Mouse (Mus musculus): ENCODE results near the gene Pip5kl1.

The Pip5kl1 gene

DNA sequence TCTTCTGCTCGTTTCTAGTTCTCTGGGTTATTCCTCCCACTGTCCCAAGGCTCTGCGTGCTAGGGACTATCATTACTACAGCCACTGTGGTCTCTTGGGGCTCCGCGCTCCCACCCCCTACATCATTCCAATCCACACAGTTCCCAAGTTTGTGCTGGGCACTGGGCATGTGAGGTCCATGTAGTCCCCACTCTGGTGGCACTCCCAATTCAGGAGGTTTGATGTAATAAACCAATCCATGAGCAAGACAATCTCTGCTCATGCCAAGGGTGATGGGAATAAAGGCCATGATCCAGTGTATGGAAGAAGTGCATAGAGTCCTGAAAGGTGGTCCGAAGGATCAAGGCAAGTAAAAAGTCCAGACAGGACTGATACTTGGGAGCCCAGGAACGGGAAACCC is at the start of gene Pip5kl1:
Gene Pip5kl1, plus strand, starts transcription at position 301 of the 400 bp plus-strand sequence.
- no peak for DNase-seq (ENCODE audit: inconsistent ontology term)

DNA sequence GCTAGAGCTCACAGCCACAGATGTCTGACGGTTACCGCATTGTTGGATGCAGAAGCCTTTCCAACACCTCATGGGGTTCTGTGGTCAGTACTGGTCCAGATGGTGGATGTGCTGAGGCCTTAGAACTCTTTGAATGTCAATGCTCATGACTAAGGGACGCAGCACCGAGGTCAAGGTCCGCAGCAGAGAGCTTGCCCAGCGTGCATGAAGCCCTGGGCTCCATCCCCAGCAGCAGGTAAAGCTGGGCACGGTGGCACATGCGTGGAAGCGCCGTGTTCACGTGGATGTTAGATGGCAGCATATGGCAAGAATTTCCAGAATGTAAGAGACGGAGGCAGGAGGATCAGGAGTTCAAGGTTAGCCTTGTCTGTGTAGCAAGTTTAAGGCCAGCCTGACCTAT is 48.8 kb upstream of the Pip5kl1 start:
- no peak for DNase-seq (ENCODE audit: inconsistent ontology term)

DNA sequence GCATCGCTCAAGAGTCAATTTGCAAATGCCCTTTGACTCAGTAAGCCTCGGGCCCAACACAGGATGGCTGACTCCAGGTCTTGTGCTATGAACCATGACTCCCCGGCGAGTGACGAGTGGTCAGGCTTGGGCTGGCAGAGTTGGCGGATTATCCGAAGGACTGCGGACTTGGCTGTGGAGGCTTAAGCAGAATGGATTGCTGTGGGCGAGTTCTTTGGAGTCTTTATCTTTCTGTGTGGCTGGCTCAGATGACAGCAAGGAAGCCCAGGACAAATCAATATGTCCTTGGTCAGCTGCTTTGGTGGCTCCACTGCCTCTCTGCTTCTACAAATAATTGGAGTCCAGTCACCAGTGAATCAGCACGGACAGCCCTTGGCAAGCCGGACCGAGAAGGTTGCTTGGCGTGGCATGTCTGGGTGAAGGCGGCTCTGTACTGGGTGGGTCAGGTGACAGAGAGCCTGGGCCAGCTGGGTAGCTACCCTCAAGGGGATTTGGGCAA is 47.1 kb upstream of the Pip5kl1 start:
- DNase-seq (ENCODE audit: inconsistent ontology term) = peak; percentile 69

DNA sequence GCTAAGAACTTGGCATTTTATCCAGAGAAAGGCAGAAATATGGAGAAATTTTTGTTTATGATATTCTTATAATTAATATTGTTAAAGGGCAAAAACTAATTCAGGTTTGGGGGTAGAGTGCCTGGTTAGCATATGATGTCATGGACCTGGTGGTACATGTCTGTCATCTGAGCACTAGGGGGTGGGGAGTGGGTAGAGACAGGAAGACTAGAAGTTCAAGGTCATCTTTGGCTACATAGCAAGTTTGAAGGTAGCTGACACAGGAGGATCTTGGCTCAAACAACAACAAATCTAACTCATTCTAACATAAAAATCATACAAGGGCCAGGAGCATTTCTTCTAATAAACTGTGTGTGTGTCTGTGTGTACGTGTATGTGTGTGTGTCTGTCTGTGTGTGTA is 46.3 kb upstream of the Pip5kl1 start:
- no peak for DNase-seq (ENCODE audit: inconsistent ontology term)

DNA sequence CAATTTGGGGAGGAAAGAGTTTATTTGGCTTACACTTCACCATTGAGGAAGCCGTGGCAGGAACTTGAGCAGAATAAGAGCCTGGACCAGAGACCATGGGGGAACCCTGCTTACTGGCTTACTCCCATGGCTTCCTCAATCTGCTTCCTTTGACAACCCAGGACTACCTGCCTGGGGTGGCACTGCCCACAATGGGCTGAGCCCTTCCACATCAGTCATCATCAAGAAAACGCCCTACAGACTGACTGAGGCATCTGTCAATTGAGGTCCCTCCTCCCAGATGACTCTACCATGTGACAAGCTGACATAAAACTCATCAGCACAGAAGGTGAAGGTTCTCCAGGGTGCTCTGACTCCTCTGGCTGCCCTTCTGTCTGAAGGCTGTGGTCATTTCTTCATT is 44.1 kb upstream of the Pip5kl1 start:
- no peak for DNase-seq (ENCODE audit: inconsistent ontology term)

DNA sequence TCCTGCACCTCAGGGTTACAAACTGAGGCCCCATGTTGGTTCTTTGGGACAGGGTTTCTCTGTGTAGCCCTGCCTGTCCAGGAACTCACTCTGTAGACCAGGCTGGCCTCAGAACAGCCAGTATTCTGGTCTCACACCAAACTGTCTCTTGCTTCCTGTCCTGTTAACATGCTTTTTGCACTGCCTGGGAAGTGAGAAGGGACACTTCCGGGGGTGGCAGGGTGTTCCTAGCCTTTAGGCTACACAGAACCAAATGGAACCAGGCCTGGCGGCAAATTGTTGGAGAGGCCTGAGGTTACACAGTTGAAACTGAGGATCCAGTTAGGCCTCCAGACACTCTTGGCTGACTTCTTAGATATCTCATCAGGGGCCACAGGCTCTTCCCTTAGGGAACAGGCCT is 41.4 kb upstream of the Pip5kl1 start:
- no peak for DNase-seq (ENCODE audit: inconsistent ontology term)

DNA sequence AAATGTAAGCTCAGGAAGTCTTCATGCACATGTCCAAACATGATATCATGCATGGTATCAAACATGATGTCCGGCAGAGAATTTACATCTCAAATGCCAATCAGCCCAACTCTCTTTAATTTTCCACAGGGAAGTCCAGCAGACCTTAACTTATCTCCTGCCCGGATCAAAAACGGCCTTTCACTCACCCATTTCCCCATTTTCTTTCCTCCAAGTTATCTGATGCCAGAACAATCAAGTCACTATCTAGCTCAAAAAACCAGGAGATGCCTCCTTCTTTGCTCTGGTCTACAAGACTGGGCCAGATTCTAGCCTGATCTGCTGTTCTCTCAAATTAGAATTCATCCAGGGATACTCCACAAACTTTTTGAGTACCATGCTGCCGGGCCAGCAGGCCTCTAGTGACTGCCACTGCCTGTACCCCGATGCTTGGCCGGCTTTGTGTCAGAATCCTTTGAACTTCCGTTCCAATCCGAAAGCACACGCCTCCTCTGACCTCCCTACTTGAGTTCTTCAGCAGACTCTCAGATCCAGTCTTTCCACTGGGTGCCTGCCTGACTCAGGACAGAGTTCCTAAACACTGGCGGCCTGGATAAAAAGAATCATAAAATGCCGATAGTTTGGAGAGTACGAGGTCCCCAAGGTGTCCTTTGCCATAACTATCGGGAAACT is 40.4 kb upstream of the Pip5kl1 start:
- DNase-seq (ENCODE audit: inconsistent ontology term) = peak; percentile 79

DNA sequence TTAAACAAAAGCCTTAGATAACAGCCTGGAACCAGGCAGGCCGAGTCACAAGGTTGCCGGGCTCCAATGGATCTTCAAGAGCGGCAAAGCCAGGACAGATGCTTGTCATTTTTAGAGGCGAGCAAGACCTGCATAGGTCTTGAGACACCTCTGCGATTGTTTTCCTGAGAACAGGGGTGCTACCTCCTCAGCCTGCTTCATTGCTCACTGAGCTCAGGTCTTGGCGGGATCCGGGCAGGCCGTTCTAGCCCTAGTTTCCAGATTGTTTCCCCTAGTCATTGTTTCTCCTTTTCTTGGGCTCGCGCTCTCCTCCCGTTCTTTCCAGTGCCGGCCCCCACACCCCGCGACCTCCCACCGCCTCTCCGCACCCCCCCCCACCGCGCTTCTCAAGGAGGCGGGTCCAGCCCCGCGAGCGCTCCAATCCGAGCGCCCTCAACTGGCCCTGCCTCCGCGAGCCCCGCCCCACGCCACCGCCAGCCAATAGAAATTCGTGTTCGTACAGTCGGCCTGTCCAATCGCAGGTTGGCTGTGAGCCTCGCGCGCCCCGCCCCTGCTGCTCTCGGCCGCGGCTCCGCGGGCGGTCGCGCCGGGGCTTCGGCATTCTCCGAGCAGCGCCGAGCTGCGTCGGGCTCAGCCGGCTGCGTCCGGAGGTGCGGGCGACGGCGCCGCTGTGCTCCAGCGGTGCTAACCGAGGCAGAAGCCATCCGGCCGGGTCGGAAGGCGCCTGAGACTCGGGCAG is 39.7 kb upstream of the Pip5kl1 start, which contains the start of gene Fam102a:
Gene Fam102a, plus strand, starts transcription at position 600 of the 739 bp plus-strand sequence.
- DNase-seq (ENCODE audit: inconsistent ontology term) = peak; percentile 99

DNA sequence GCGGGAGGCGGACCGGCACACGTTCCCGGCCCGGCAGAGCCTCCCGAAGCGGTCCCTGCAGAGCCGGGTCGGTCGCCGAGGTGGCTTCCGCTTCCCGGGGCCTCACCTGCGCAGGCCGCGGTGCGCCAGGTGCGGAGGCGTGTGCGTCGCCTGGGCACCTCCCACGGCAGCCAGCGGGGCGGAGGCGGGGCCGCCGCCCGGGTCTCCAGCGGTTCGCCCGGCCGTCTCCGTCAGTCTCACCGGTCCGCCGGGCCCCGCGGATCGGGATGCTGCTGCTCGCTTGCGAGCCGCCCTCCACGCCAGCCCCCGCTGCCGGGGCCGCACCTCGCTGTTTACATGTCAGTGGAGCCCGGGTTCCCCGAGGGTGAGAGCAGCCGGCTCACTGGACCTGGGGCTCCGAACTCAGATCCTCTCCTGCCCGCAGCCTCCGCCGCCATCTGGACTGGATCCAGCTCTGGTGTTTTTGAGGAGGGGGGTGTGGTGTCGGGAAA is 39.1 kb upstream of the Pip5kl1 start:
- DNase-seq (ENCODE audit: inconsistent ontology term) = no peak

DNA sequence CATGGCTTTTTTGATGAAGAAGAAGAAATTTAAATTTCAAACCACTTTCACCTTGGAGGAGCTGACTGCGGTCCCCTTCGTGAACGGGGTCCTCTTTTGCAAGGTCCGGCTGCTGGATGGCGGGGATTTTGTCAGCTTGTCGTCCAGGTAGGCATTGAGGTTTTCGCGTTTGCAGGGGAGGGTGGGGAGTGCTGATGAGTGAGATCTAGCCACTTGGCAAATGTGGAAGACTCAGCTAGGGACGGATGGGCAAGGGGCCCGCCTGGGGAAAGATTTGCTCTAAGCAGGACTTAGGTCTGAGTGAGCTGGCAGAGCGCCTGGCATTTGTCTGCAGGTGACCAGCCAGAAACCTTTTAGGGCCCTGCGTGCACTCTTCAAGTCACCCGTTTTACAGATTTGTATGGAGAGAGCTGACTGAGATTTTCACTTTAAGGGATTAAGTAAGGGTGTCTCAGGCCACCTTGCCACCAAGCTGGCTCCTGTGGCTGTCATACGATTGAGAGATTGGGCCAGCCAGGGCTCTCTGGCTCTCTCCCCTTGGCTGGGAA is 38.4 kb upstream of the Pip5kl1 start:
- DNase-seq (ENCODE audit: inconsistent ontology term) = peak; percentile 54

DNA sequence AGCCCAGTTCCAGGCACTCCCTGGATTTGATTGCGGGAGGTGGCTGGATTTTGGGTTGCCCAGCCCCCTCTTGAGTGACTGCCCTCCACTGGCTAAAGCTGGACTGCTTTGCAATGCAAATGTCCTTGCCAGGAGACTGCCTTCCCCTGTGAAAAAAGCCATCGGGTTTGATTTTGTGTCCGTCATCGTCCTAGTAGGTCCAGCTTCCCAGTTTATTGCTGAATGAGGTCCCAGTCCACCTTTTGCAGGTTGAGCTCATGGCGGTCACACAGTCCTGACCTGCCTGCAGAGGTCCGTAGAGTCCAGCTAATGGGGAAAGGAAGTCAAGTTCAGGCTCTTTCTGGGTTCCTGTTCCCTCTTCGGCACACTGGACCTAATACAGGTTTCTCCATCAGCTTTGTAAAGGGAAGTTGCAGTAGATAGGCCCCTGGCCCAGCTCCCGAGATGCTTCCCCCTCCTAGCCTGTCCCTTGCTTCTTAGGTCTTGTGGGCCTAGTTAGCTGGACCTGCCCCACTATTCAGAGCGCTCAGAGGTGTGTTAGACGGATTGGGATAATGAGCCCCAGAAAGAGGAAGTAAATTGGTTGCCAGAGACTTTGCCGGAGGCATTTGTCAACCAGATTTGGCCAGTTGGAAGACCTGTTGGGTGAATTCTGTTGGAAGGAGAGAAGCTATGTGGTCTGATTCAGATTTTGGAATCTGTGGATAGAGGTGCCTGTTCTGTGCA is 37.8 kb upstream of the Pip5kl1 start:
- peak; percentile 83 for DNase-seq (ENCODE audit: inconsistent ontology term)

DNA sequence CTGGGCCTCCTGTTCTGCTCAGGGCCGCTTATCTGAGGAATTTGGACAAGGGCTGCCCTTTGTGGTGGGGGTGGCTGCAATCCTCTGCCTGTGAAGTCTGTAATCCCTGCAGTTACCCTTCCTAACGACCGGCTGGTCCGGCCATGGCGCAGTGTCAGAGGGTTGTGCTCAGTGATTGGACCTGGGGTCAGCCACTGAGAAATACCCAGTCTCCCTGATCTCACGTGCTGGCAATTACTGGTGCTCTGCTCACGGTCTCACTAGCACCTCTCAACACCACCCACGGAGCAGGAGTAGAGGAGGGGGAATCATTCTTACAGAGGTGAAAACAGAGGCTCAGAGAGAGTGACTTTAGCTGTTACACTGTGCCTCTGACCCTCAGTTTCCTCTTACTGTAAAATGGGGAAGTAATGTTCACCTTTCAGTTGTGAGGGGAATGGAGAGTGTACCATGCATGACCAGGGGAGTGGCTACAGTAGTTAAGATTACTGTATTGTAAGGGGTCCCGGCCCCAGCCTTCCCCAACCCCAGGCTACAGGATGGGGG is 37.2 kb upstream of the Pip5kl1 start:
- DNase-seq (ENCODE audit: inconsistent ontology term) = peak; percentile 77

DNA sequence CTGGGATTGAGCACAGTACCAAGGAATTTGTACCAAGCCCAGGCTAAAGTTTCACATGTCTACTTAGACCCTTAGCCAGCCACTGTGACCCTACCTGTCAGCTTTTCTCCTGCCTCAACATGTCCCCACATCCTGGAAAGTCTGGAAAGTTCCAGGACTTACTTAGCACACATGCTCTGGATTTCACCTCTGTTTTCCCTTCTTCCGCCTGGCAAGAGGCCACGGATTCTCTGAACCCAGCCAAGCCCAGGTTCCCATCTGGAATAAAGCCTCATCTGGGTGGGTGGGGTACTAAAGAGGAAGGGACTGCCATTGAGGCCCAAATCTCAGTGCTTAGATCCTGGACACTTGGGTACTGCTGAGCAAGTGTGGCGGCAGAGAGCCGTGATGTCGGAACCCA is 36.7 kb upstream of the Pip5kl1 start:
- no peak for DNase-seq (ENCODE audit: inconsistent ontology term)

DNA sequence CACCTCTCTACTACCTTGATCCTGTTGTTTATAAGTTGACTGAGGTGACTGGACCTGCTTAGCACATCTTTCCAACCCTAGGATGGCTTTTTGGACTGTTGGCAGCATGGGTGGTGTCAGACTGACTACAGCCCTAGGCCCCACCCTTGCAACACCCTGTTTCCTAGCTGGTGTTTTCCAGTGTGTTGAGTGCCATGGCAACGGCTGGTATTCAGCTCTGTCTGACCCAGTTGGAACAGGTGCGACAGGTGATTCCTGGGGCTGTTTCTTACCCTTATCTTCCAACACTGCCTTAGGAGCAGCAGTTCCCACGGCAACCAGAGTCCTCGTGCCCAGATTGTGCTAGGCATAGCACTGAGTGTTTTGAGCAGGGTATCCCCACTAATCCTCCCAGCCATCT is 36.1 kb upstream of the Pip5kl1 start:
- DNase-seq (ENCODE audit: inconsistent ontology term) = no peak

DNA sequence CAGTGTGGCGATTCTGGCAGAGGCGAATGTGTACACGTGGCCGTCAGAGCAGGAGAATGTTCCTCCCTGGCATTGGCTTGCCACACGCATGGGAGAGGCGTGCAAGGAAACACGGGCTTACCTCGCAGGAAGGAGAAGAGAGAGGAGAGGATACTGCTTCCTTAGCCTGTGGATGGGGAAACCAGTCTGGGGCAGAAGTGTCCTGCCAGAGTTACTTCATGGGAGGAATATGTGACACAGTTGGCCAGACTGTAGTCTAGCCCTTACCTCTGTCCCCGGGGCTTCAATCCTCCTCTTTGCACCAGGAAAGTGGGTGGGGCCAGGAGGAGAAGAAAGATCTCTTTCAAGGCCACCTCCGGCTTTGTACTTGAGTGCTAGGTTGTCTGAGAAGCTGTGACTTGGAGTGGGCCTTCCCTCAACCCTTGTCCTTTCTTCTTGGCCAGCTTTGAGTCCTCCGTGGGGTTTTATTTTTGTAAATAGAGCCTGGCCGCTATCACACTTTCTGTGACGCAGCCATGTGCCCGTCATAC is 35.1 kb upstream of the Pip5kl1 start:
- DNase-seq (ENCODE audit: inconsistent ontology term) = no peak

DNA sequence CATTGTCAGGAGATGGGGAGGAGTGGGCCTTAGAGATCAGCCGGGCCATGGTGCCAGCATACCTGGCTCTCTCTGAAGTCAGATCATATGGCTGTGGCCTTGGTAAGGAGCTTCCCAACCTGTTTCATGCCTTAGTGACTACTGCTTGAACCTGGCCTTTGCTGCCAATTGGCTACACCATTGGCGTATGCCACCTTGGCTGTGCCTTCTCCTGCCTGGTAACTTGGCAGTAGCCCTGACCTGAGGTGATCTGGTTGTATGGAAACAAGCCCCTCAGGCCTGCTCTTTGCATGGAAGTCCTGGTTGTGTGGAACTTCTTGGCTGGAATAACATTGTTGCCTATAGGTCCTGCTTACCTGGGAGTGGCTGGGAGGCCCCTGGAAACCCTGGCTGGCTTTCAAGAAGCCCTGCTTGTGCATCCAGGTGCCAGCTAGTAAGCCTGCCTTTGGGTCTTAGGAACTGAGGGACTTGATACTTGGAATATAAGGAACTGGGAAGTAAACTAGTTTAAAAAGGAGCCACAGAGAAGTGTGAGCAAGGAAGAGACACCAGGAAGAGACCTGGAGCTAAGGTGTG is 33.2 kb upstream of the Pip5kl1 start:
- DNase-seq (ENCODE audit: inconsistent ontology term) = no peak

DNA sequence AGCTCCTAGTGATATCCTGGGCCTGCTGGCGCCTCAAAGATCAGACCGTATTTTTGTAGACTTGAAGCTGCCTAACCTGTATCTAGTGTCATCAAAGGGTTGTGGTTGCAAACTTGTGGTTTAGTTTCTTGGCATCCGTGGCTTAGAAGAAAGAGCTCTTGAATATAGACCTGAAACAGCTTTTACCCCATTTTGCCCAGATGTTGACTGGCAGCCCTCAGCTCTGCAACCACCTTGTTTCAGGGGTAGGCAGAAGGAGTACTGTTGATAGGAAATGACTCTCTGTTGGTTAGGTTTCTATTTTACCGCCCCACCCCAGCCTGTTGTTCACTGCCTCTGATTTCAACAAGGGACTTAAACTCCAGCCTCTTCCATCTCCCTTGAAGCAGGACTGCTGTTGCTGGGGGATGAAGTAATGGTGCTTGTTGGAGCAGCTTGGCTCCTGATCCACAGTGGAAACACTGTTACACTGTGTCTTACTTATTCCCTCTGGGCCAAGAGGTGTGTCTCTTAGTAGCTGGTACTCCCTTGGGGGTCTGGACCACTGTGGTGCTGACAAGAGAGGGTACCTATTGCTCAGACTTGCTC is 32.5 kb upstream of the Pip5kl1 start:
- no peak for DNase-seq (ENCODE audit: inconsistent ontology term)

DNA sequence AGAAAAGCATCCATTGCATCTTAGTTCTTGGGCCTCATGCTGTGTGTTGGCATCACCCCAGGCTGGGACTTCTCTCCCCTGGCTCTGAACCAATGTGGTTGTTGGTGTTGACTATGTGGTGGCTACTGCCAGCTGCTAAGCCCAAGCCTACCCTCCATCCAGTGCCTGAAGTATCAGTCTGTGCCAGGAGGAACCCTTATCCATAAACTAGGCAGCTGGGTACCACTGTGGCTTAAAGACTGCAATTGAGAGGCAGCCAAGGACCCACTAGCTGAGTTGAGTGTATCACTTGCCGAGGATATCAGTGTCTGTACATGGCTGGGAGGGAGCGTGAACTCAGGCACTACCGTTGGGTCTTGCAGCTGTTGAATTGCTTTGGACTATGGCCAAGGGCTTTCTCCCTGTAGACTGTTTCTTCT is 31.6 kb upstream of the Pip5kl1 start:
- no peak for DNase-seq (ENCODE audit: inconsistent ontology term)

DNA sequence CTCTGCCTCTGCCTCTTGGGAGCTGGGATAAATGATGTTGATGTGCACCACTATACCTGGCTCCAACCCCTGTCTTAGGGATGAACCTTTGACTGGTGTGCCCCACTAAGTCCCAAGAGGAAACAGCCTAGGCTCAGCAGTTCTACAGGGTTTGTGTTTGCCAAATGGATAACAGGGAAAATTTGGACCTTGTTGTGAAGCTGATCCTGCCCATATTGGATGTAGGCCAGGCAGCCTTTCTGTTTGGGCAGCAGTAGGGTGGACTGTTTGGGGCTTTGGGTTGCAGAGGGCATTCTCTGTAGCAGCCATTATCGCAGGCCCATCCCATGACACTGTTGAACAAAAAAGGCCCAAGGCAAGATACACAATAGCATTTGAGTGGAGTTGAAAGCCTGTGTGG is 27.6 kb upstream of the Pip5kl1 start:
- no peak for DNase-seq (ENCODE audit: inconsistent ontology term)

DNA sequence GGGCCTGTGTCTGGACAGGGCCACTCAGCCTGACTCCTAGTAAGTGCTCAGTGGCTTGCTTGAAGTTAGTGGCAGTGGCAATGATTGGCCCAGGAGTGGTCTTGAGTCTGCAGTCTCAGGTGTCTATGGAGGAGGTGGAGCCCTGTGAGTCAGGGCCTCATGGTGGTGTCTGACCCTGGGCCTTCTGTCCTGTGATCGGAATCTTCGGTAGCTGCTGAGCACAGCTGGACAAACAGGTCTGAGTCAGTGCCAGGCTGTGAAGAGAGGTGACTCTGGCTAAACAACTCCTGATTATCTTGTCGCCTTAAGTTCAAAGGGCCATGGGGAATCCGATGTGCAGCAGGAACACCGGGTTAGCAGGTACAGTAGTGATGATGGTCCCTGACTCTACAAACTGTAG is 27.2 kb upstream of the Pip5kl1 start:
- no peak for DNase-seq (ENCODE audit: inconsistent ontology term)

Data from Muller cell, postnatal 12 days (primary cell).